Mouse (Mus musculus): ENCODE data around the gene Ddx20.

Gene Ddx20

DNA sequence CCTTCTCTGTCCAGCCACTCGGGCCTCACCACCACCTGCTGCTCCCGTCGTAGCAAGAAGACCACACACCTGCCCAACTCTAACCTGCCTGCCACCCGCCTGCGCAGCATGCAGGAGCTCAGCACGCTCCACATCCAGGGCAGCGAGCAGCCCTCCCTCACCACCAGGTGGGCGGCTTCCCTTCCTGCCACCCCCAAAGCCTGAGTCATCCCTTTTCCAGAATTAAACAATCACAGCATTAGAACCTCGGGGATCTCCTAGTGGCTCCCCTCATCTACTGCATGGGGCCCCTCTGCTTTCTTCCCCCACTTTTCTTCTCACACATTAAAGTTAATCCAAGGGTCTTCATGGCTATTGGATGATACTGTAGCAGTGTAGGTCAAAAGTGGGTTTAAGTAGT lies 19.2 kb downstream of the Ddx20 start:
- DNase-seq (ENCODE audit: low read depth, low spot score) = no peak

DNA sequence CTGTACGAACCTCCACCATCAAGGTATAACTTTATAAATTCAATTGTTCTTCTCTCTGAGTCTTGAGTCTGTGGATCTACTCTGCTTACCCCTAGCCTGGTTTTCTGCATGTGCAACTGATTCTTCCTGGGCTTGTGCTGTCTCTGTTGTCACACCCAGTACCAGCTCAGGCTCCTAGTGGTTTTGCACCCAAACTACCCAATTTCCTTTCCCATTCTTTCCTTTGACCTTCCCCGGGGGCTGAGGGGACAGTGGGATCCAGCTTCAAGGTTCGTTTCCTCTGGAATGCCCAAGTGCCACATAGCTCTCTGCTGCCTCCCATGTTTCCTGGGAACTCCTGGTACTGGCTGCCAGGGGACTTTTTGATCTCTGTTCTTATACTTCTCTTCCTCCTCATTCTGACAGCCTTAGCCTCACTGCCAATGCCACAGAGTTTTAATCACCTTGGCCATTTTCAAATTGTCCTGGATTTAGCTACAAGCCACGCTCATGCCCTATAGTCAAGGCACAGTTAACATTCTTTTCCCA lies 20.3 kb downstream of the Ddx20 start:
- DNase-seq (ENCODE audit: low read depth, low spot score) = no peak

DNA sequence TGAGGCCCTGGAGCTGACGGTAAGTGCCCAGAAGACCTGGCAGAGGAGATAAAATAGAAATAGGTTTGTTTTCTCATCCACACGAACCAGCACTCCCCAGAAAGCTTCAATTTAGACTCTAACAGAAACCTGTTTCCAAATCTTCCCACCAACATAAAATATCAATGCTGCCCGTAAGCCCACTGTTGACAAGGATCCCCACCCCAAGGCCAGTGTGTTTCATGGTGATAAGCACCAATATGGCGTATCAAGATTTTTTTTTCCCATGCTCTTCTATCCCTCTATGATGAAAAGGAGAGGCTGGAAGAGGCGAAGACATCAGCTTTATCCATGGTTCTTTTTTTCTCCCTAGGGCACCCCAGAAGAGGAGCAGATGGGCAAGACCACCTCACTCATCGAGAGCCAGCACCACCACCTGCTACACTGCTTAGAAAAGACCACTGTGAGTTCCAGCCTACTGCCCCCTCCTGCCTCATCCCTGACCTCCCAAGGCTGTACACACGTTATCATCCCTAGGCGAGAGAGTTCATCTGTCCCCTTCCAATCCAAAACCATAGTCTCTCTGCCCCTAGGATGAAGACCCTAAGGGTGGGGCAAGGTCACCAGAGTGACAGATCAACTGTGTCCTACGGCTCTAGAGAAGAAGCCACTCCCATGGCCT lies 22.1 kb downstream of the Ddx20 start:
- no peak for DNase-seq (ENCODE audit: low read depth, low spot score)

DNA sequence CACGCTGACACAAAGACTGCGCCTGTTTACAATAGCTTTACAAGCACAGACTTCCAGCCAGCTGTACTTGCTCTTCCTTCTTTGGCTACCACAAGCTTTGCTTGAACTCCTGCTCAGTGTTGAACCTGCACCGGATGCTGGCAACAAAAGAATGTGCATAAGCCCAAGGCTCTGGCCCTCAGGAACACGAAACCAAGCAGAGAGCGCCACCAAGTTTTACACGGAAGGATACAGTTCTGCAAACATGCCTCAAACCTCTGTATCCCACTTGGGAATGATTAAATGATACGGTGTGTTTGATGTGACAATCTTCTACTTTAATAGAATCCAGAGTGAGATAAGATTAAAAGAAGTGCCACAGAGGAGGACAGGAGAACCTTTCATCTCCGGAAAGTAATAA lies 24.3 kb downstream of the Ddx20 start:
- no peak for DNase-seq (ENCODE audit: low read depth, low spot score)

DNA sequence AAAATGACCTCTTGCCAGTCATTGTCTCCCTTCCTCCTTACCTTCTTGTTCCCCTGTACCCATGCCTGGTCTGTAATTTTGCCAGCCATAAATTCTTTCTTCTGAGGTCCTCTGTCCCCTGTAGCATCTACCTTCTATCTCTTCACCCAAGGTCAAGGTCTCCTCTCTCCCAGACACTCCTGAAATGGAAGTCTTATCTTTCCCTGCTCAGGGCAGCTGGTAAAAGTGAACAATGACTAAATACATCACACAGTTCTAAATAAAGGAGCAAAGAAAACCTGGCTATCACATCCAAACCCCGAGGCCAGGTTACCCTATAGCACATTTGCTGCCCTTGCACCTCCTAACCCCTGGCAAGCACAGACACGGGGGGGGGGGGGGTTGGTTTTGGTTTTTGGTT lies 26.8 kb downstream of the Ddx20 start:
- DNase-seq (ENCODE audit: low read depth, low spot score) = no peak

DNA sequence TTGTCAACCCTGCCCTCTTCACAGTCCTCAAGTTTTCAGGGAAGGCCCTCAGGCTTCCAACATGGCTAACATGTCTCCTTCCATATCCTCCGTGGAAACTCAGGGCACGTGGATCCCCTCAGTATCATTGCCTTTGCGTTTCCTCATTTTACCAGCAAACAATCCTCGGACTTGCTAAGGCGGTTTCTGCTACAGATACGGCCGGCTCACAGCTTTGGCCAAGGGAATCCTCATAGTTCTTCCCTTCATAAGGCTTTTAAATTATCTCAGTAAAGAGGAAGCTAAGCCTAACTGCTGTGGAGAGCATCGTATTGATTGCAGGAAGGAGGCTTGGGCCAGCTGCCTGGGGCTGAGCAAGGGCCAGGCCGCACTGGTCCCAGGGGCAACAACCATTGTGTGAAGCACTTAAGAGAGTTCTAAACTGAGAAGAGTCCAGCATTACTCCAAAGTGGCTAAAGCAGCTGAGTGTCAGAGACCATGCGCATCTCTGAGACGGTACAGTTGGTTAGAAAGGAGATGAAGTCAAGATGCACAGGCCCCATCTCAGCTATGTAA lies 32.3 kb downstream of the Ddx20 start:
- DNase-seq (ENCODE audit: low read depth, low spot score) = no peak

DNA sequence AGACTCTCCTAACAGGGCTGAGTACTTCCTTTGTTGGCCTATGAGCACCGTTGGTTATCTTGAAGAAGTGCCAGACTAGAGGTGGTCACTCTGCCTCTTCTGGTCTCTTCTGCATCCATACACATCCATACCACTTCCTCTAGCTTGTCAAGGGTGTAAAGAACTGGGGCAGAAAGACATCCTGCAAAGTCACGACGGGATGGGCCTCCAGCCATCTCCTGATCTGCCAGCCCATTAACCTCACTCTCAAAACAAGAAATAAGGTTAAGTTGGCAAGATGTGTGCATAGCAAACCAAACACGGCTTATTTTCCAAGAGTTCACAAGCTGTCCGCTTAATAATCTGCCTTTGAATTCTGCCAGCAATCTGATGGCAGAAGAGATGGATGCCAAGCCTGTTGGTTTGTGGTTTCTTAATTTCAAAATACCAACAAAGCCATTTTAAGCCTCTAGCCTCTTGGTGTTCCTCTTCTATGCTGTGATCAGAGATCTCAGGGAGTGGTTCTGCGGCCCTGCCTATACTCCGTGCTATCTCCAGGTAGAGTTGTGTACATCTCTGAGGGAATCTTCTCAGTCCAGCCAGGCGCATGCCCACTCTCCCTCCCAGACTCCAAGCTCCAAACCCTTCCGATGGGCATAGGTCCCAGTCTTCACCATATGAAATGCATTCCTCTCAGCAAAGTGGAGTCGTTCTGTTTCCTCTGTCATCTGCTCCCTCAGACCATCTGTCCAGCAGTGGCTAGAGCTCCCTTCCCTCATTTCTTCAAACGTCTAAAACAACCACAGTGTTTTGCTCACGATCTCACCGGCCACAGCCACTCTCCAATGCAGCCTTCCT lies 33.6 kb downstream of the Ddx20 start:
- no peak for DNase-seq (ENCODE audit: low read depth, low spot score)

DNA sequence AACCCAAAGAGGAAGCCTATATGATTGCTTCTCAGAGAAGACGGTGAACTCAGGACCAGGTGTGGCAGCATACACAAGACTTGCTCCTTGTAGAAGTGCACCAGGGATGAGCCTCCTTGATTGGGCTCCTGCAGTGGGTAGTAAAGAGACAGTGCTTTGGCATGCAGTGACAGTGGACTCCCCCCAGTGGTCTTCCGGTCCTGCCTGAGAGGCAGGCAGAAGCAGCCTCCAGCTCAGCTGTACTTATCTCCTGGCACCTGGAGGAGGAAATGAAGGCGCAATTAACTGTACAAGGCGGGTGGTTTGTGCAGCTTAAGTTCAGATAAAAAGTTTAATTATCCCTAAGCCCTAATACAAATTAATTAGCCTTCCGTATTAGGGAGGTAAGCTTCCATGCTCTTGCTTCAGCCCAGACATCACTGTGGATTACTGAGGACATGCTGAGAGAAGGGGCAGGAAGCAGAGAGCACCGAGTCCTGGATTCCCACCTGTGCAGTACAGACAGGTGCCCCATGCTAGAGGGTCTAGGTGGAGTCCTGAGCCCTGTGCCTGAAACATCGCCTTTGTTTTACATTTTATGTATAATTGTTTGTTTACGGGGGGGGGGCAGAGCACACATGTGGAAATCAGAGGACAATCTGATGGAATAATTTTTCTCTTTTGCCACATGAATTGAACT lies 38.3 kb downstream of the Ddx20 start:
- DNase-seq (ENCODE audit: low read depth, low spot score) = peak; percentile 24

DNA sequence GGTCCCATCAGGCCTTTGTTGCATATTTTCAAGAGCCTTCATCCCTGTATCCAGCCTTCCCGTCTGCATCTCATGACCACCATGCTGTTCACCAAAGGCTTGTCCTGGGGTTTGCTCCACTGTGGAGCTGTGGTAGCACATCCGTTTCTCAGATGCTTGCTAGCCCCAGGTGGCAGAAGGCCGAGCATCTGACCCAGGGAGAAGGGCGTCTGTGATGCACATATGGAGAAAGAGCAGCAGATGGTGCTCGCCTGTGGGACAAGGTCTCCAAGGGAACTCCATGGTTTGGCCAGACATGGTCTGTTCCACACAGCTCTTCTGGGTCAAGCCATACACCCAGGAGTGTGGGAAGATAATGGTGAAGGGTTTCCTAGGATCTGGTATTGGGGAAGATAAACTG lies 43.8 kb downstream of the Ddx20 start:
- DNase-seq (ENCODE audit: low read depth, low spot score) = no peak

DNA sequence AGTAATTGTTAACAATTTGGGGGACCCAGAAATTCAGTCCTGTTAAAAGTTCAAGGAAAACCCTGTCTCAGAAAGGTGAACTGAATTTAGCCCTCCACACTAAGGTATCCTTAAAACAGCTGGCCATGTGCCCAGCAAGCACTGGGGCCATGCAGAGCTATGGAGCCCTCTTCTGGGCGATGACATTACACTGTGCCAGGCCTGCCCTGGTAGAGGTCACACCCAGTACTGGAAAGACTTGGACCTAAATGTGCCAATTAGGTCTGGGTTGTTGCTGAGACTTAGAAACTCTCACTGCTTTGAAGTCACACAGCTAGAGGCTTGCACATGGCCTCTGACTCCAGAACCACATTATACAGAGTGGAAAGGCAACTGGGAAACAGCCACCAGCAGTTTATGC lies 45.2 kb downstream of the Ddx20 start:
- DNase-seq (ENCODE audit: low read depth, low spot score) = no peak

GRCm38 (mm10) chr3:105633021-105633420 lies 54.4 kb downstream of the Ddx20 start:
- no peak for DNase-seq (ENCODE audit: low read depth, low spot score)

DNA sequence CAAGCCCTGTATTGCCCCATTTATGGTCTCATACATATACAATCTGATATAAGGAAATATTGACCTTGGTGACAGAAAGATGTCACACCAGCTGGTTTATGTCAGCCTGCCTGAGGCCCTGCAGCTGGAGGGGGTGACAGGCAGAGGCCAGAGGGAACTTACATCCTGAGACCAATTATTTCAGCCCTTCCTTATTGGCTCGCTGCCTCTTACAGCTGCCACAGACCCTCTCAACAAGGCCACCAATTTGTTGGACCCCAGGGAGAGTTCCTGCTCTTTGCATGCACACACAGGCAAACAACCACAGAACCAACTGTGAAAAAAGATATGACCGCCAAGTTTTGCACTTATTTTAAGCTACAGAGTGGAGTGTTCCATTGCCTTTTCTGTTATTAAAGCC lies 55.1 kb downstream of the Ddx20 start:
- DNase-seq (ENCODE audit: low read depth, low spot score) = no peak
